Mouse (Mus musculus) myocyte (in vitro differentiated cells): ENCODE measurements at regions not wholly inside any gene's neighbourhood (a gene's known extent, or its start where the extent isn't known, plus 50 kb on each side); places are given as distances from the start of the nearest gene placed in this dataset.

Experiments used
- E2F4 ChIP-seq: IDR thresholded peaks from one replicate; pipeline ENCODE4 v1.6.1; 2011; ENCODE audit warnings: mild to moderate bottlenecking, control low read depth, moderate library complexity; ENCODE audit not compliant: insufficient read depth
- SRF ChIP-seq: IDR thresholded peaks from one replicate; pipeline ENCODE4 v1.6.1; 2011; ENCODE audit warnings: low read depth; ENCODE audit not compliant: control insufficient read depth, insufficient read length

DNA sequence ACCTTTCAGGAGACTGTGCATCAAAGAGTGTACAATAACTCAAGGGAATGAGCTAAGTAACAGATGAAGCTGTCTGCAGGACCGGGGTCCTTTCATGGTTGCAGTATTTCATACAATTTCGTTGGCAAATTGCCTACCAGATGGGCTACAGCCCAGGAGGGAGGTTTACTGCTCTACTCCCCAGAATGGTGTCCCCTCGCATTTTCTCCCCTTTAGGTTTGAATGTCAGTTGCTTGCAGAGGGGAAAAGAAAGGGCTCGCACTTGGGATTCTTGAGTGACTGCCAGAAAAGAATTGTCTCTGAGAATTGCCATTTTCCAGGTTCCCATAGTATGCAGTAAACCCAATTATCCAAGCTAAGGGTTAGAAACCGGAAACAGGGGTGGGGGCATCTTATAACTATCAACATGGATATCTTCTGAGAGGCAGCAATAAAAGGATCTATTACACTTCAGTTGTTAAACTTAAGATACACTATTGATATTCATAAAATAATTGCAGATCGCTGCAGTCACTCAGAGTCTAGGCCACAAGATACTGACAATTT, 185.7 kb downstream of the Vgll3 start:
- TF ChIP-seq SRF (no peak), E2F4 (no peak)
